Mouse (Mus musculus) liver, postnatal 0 days (tissue): ENCODE results near the gene Gm20696.

Source experiments
- CTCF ChIP-seq: sonication (generic); IDR thresholded peaks from 2 replicates; pipeline ENCODE4 v1.5.1; 2016; ENCODE audit warnings: antibody characterized with exemption, low read depth
- EP300 ChIP-seq: IDR thresholded peaks from 2 replicates; pipeline ENCODE4 v1.6.1; 2016; ENCODE audit warnings: antibody characterized with exemption, low read depth, mild to moderate bottlenecking

DNA sequence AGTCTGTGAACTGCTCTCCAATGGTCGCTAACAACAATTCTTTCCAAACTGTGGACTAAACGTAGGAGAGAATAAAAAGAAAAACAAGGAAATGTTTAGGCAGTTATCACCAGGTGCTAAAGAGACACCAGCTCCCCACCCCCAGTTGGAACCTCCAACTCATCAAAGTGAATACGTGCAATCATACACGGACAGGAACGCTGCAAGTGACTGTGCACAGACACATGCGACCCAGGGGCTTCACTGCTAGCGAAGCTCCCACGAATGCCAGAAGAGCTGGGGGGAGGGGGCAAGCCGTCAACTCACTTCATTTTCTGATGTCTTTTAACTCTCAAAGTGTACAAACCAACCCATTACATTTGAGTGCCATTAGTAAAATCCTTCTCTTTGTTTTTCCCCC is 30.5 kb downstream of the Gm20696 start:
- no peak for TF ChIP-seq CTCF
- no peak for TF ChIP-seq EP300
